Mouse (Mus musculus): Measurements from ENCODE around the gene 4930518I15Rik.

- TF ChIP-seq CTCF (IDR thresholded peaks at IDR 0.05) (no peak), EP300 (IDR thresholded peaks at IDR 0.05) (no peak)
Observed at GRCm38 (mm10) chr2:156899184-156899583, 41.4 kb upstream of the 4930518I15Rik start.
